Mouse (Mus musculus) gastrocnemius, postnatal 25 days (tissue): ENCODE results near the gene Ddx28. TPM values are rescaled to one million over a fixed set of nuclear protein-coding genes. Genes with fewer than 3 reads are reported as not detected.
A peak's percentile ranks its signal among the peaks of the same experiment; 100 is the strongest.
"Not testable (repeated sequence)": the region's sequence is repeated elsewhere in the genome, so short reads cannot be mapped to it uniquely, and the experiment has no call there.

Experiments
- DNase-seq: peaks from one replicate; pipeline ENCODE4 v3.0.0; 2022
- total RNA-seq, 2 experiments: library from RNA; stranded (reverse); gene quantifications; 1 replicate in 1 of 2; 2 replicates in 1 of 2; pipeline ENCODE4 v1.2.3; 2021

Gene Ddx28
- total RNA-seq, 2 experiments from 2014 or later = 8.3 to 9.0 TPM

DNA sequence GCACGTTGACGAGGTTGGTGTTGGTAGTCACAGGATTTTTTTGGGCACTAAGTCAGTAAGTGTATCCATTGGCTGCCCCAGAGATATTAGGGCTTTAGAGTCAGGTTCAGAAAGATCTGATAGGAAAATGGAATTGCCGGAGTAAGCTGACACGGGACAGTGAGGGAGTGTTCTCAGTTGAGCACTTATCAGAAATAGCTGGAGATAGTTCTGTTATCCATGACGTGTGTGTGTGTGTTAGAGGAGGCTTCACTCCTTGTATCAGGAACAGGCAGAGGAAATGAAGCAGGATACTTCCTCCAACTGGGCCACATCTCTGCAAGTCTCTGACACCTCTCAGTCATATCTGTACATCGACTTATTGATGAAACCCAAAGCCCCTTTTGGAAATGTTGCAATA lies 4.6 kb upstream of the Ddx28 start:
- DNase-seq = no peak

GRCm38 (mm10) chr8:106012203-106012602 lies 521 bp upstream of the Ddx28 start:
- DNase-seq = not testable (repeated sequence)

- DNase-seq = peak; percentile 86
These were observed 687 bp downstream of the Ddx28 start for GRCm38 (mm10) chr8:106010748-106011642.

DNA sequence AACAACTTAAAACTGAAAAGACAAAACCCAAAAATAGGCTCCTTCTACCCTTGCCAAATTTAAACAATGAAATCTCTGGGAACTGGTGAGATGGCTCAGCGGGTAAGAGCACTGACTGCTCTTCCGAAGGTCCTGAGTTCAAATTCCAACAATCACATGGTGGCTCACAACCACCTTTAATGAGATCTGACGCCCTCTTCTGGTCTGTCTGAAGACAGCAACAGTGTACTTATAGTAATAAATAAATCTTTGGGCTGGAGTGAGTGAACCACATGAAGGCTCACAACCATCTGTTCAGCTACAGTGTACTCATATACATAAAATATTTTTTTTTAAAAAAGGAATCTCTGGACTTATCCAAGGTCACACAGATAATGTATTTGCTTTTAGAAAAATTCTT lies 3.8 kb downstream of the Ddx28 start:
- DNase-seq = not testable (repeated sequence)

- DNase-seq = no peak
These were observed 4.5 kb downstream of the Ddx28 start for GRCm38 (mm10) chr8:106007135-106007534.

- no peak for DNase-seq
These were observed 5.3 kb downstream of the Ddx28 start for GRCm38 (mm10) chr8:106006413-106006812.

DNA sequence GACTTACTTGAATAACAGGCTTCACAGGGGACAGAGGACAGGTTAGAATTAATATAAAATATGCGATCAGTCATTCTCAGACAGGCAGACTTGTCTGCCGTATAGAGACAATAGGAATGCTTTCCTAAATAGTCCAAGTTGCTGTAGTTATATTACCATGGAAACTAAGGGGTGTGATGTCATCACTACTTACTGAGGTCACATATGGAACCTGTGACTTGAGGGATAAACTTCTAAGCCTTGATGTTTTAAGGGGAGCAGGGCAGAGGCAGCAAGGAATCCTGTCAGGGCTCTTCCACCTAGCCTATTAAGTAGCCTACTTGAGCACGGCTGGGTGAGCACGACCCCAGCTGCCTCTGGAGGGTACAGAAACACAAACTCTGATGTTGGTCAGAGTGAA lies 5.8 kb downstream of the Ddx28 start, which contains the start of gene Dpep2nb:
Gene Dpep2nb (minus strand): TSS at position 101 of the 400 bp plus-strand sequence.
- DNase-seq = no peak

DNA sequence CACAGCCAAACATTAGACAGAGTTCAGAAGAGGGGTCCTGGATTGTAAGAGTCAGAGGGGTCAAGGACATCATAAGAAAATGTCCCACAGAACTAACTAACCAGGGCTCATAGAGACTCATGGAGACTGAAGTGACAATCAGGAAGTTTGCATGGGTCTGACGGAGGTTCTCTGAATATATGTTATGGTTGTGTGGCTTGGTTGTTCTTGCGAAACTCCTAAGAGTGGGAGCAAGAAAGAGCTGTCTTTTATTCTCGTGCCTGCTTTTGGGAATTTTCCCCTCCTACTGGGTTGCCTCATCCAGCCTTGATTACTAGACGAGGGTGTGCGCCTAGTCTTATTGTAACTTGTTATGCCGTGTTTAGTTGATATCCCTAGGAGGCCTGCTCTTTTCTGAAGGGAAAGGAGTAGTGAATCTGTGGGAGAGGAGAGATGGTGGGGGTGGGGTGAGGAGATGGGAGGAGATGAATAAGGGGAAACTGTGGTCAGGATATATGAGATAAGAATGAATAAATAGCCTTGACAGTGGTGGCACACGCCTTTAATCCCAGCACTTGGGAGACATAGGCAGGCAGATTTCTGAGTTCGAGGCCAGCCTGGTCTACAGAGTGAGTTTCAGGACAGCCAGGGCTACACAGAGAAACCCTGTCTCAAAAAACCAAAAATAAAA lies 7.0 kb downstream of the Ddx28 start:
- no peak for DNase-seq

- no peak for DNase-seq
These were observed 9.8 kb downstream of the Ddx28 start for GRCm38 (mm10) chr8:106001908-106002307.

DNA sequence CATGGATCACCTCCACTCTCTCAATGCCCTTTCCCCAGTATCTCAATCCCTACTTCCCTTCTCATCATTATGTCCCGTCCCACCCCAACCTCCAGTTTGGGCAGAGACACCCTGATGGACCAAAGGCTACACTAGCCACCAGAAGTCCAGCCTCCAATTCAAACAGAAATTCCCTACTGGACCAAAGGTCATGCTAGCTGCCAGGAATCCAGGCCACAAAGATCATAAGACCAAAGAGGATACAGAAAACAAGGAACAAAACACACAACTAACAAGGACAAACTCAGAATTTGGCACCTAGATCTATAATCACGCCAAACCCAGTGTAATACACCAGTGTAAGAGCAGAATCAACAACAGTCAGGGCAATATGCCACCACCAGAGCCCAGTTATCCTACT lies 12.7 kb downstream of the Ddx28 start:
- no peak for DNase-seq

- peak; percentile 13 for DNase-seq
These were observed 15.3 kb downstream of the Ddx28 start for GRCm38 (mm10) chr8:105996359-105996758.

DNA sequence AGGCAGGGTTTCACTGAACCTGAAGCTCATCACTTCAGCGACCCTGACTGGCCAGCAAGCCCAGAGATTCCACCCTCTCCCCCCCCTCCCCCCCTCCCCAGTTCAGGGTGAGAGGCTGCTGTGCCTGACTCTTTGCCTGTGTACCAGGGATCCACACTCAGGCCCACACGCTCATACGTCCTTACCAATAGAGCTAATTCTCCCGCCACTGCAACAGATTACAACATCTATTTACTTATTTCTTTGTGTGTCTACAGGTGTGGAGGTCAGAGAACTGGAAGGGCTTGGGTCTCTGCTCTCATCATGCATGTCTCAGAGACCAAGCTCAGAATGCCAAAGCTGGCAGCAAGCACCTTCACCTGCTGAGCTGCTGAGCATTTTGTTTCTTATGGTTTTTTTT lies 18.5 kb downstream of the Ddx28 start:
- DNase-seq = no peak

DNA sequence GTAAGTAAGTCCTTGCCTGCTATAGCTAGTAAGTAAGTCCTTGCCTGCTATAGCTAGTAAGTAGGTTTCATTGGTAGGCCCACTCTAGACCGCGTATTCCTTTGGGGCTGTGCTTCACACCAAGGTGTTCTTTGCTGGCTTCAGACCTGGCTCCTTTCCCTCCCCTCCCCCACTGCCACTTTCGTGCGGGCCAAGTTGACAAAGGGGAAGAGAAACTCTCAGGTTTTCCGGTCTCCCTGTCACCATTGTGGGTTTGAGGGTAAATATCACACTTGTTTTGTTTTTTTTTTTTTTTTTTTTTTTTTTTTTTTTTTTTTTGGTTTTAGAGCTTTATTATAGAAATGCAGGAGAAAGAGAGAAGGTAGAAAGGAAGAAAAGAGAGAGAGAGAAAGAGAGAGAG lies 19.2 kb downstream of the Ddx28 start:
- DNase-seq = no peak

DNA sequence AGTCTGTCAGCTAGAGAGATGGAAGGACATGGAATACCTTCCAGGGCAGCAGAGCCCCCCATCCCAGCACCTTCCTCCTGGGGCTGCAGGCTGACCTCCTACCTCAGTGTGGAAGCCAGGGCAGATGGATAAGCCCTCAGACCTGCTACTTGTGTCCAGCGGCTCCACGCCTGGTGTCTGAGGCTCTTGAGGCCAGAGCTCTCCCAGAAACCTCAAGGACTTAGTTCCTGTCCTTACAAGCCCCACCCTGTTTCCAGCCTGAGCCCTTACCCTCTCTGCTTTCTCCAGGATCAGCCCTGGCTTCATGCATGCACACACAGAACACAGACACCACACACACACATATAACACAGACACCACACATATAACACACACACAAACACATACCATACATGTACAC lies 20.1 kb downstream of the Ddx28 start:
- DNase-seq = no peak

- DNase-seq = peak; percentile 60
These were observed 20.8 kb downstream of the Ddx28 start, which contains the start of gene Dus2 for GRCm38 (mm10) chr8:105990856-105991387. Gene Dus2, plus strand, starts transcription at chr8:105991337.

- no peak for DNase-seq
These were observed 23.1 kb downstream of the Ddx28 start for GRCm38 (mm10) chr8:105988546-105988945.

- not testable (repeated sequence) for DNase-seq
These were observed 28.3 kb downstream of the Ddx28 start for GRCm38 (mm10) chr8:105983406-105983805.

- DNase-seq = no peak
These were observed 30.5 kb downstream of the Ddx28 start for GRCm38 (mm10) chr8:105981146-105981545.

- no peak for DNase-seq
These were observed 32.4 kb downstream of the Ddx28 start, which contains the start of gene Dpep3 for GRCm38 (mm10) chr8:105979325-105979724. Gene Dpep3, minus strand, starts transcription at chr8:105979429.

DNA sequence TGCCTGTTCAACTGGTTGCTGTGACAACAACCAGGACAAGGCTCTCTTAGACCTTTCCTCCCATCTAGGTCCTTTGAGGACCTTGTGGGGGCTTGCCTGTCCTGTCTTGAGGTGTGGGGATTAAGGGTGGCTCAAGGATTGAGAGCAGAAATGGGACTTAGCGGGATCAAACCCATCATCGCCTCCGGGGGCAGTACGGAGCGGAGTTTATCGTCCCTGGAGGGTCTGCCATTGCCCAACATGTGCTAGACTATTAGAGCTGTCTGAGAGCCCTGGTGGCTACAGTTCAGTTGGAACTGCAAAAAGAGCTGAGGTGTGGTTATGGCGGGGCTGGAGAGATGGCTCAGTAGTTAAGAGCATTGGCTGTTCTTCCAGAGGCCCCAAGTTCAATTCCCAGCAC lies 36.3 kb downstream of the Ddx28 start:
- no peak for DNase-seq

- DNase-seq = no peak
These were observed 40.5 kb downstream of the Ddx28 start for GRCm38 (mm10) chr8:105971019-105971720.

DNA sequence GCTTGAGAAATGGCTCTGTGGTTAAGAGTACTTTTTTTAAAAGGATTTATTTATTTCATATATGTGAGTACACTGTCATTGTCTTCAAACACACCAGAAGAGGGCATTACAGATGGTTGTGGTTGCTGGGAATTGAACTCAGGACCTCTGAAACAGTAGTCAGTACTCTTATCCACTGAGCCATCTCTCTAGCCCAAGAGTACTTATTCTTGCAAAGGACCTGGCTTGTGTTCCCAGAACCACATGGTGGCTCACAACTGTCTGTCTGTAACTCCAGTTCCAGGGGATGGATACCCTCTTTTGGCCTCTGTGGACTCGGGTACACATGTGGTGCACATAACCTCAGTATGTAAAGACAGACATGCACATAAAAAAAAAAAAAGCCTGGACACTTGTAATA lies 42.3 kb downstream of the Ddx28 start:
- DNase-seq = no peak
